Mouse (Mus musculus) midbrain, embryonic 10.5 days (tissue): ENCODE results near the gene Sowahb. TPM values are rescaled to one million over a fixed set of nuclear protein-coding genes. Genes with fewer than 3 reads are reported as not detected.
A peak's percentile ranks its signal among the peaks of the same experiment; 100 is the strongest.
"Not testable (repeated sequence)": the region's sequence is repeated elsewhere in the genome, so short reads cannot be mapped to it uniquely, and the experiment has no call there.

Experiments
- DNase-seq: peaks from one replicate; pipeline ENCODE4 v3.0.0-alpha.2; 2017; ENCODE audit warnings: low spot score
- H3K27ac ChIP-seq: fragments of 300-500 bp; sonication (generic); replicated peaks from 2 replicates; pipeline ENCODE4 v1.5.1; 2016; ENCODE audit warnings: mild to moderate bottlenecking
- H3K27me3 ChIP-seq: fragments of 300-500 bp; sonication (generic); 2 replicates; pipeline ENCODE4 v1.6.1; 2016; ENCODE audit warnings: low read depth, mild to moderate bottlenecking; ENCODE audit not compliant: poor library complexity, severe bottlenecking
- H3K36me3 ChIP-seq: fragments of 300-500 bp; sonication (generic); 2 replicates; pipeline ENCODE4 v1.6.1; 2016; ENCODE audit warnings: mild to moderate bottlenecking, moderate library complexity
- H3K4me1 ChIP-seq: fragments of 300-500 bp; sonication (generic); 2 replicates; pipeline ENCODE4 v1.6.1; 2016
- H3K4me3 ChIP-seq: fragments of 300-500 bp; sonication (generic); 2 replicates; pipeline ENCODE4 v1.5.1; 2016; ENCODE audit warnings: mild to moderate bottlenecking, moderate library complexity
- H3K9me3 ChIP-seq: fragments of 300-500 bp; sonication (generic); replicated peaks from 2 replicates; pipeline ENCODE4 v1.6.1; 2016; ENCODE audit warnings: mild to moderate bottlenecking
- WGBS: fragments of 180-500 bp; shearing (Covaris S2); methylation state at CpG from one replicate; pipeline ENCODE4 v1.1.7; 2016; 5-methylcytosine and 5-hydroxymethylcytosine counted together
- polyA plus RNA-seq: library from polyadenylated mRNA; unstranded; fragments of >200 nt; fragmentation: Nextera tagmentation; extraction: Ambion mirVana; gene quantifications from 2 replicates; pipeline ENCODE4 v1.2.1, GENCODE M21; 2016

Sowahb gene
- polyA plus RNA-seq, 1 experiment from 2014 or later, result 0.26 TPM

GRCm38 (mm10) chr5:93019207-93019606, 25.6 kb downstream of the Sowahb start:
- DNase-seq, H3K36me3 ChIP-seq, H3K9me3 ChIP-seq, H3K4me3 ChIP-seq, H3K4me1 ChIP-seq, H3K27ac ChIP-seq, H3K27me3 ChIP-seq: not testable (repeated sequence)
- WGBS, result 96% methylated on average over 10 of the region's 10 CpGs

- Histone ChIP-seq H3K27me3 (no peaks in the 10 kb centered on the region), H3K9me3 (no peaks in the 10 kb centered on the region)
Observed at GRCm38 (mm10) chr5:93017678-93018077, 27.1 kb downstream of the Sowahb start.

GRCm38 (mm10) chr5:93008256-93008655, 36.6 kb downstream of the Sowahb start:
- Histone ChIP-seq H3K27ac (no peak overlapping the region), H3K9me3 (no peaks in the 10 kb centered on the region), H3K4me3 (no peak overlapping the region), H3K27me3 (no peaks in the 10 kb centered on the region), H3K4me1 (peaks cover 18% of the 10 kb centered on the region), H3K36me3 (no peaks in the 10 kb centered on the region)
- WGBS, result 96% methylated on average over 9 of the region's 9 CpGs
- DNase-seq, result no peak

More at GRCm38 (mm10) chr5:93017678-93018077, 27.1 kb downstream of the Sowahb start:
- H3K27ac ChIP-seq, result no peak overlapping the region
- whole genome bisulfite sequencing, result 86% methylated on average over 3 of the region's 3 CpGs
- peaks cover 8% of the 10 kb centered on the region for H3K4me1 ChIP-seq
- no peak overlapping the region for H3K4me3 ChIP-seq
- H3K36me3 ChIP-seq, result no peaks in the 10 kb centered on the region
- no peak for DNase-seq

- peak overlapping the region; percentile 33 for H3K4me3 ChIP-seq
- 43% methylated on average over 14 of the region's 14 CpGs for WGBS
- H3K4me1 ChIP-seq, result peaks cover 18% of the 10 kb centered on the region
- no peaks in the 10 kb centered on the region for H3K36me3 ChIP-seq
- peak; percentile 50 for DNase-seq
- peak overlapping the region; percentile 69 for H3K27ac ChIP-seq
- H3K9me3 ChIP-seq, result no peaks in the 10 kb centered on the region
- no peaks in the 10 kb centered on the region for H3K27me3 ChIP-seq
Observed at GRCm38 (mm10) chr5:93005815-93006341, 38.9 kb downstream of the Sowahb start.

- WGBS, result 11% methylated on average over 20 of the region's 20 CpGs
- H3K27ac ChIP-seq, result peak overlapping the region; percentile 69
- no peaks in the 10 kb centered on the region for H3K9me3 ChIP-seq
- peak overlapping the region; percentile 33 for H3K4me3 ChIP-seq
- peaks cover 18% of the 10 kb centered on the region for H3K4me1 ChIP-seq
- no peaks in the 10 kb centered on the region for H3K36me3 ChIP-seq
- no peaks in the 10 kb centered on the region for H3K27me3 ChIP-seq
- DNase-seq, result peak; percentile 64
Observed at GRCm38 (mm10) chr5:93005229-93005814, 39.5 kb downstream of the Sowahb start.

GRCm38 (mm10) chr5:93002615-93003014, 42.2 kb downstream of the Sowahb start:
- H3K4me1 ChIP-seq, result peaks cover 29% of the 10 kb centered on the region

GRCm38 (mm10) chr5:93000774-93001757, 43.8 kb downstream of the Sowahb start:
- H3K27ac ChIP-seq, result 0 out of 2 replicates have a peak overlapping the region, but pooled peaks have one; percentile 13
- no peak for DNase-seq
- no peaks in the 10 kb centered on the region for H3K9me3 ChIP-seq
- WGBS, result 85% methylated on average over 17 of the region's 17 CpGs
- no peak overlapping the region for H3K4me3 ChIP-seq
- no peaks in the 10 kb centered on the region for H3K36me3 ChIP-seq
- peaks cover 29% of the 10 kb centered on the region for H3K4me1 ChIP-seq
- H3K27me3 ChIP-seq, result no peaks in the 10 kb centered on the region

More at GRCm38 (mm10) chr5:93002615-93003014, 42.2 kb downstream of the Sowahb start:
- Histone ChIP-seq H3K9me3 (no peaks in the 10 kb centered on the region), H3K4me3 (no peak overlapping the region), H3K27ac (no peak overlapping the region), H3K36me3 (no peaks in the 10 kb centered on the region), H3K27me3 (no peaks in the 10 kb centered on the region)
- no peak for DNase-seq
- whole genome bisulfite sequencing, result 92% methylated on average over 2 of the region's 2 CpGs

GRCm38 (mm10) chr5:93000060-93000459, 44.8 kb downstream of the Sowahb start:
- DNase-seq, result no peak
- Histone ChIP-seq H3K27me3 (no peaks in the 10 kb centered on the region), H3K4me1 (peaks cover 19% of the 10 kb centered on the region), H3K36me3 (no peaks in the 10 kb centered on the region), H3K4me3 (no peak overlapping the region), H3K27ac (no peak overlapping the region), H3K9me3 (no peaks in the 10 kb centered on the region)
- 86% methylated on average over 6 of the region's 6 CpGs for WGBS

GRCm38 (mm10) chr5:92998494-92999016, 46.3 kb downstream of the Sowahb start:
- no peaks in the 10 kb centered on the region for H3K36me3 ChIP-seq
- no peak for DNase-seq
- H3K4me3 ChIP-seq, result no peak overlapping the region
- H3K27ac ChIP-seq, result no peak overlapping the region
- peaks cover 17% of the 10 kb centered on the region for H3K4me1 ChIP-seq
- no peaks in the 10 kb centered on the region for H3K27me3 ChIP-seq
- 56% methylated on average over 5 of the region's 5 CpGs for WGBS
- H3K9me3 ChIP-seq, result no peaks in the 10 kb centered on the region

- Histone ChIP-seq H3K9me3 (no peaks in the 10 kb centered on the region), H3K4me1 (peaks cover 17% of the 10 kb centered on the region), H3K27me3 (no peaks in the 10 kb centered on the region), H3K27ac (peak overlapping the region; percentile 69), H3K4me3 (no peak overlapping the region), H3K36me3 (no peaks in the 10 kb centered on the region)
- WGBS, result 45% methylated on average over 5 of the region's 5 CpGs
- DNase-seq, result peak; percentile 47
Observed at GRCm38 (mm10) chr5:92997428-92998120, 47.2 kb downstream of the Sowahb start.

- DNase-seq, result no peak
- Histone ChIP-seq H3K36me3 (no peaks in the 10 kb centered on the region), H3K27ac (no peak overlapping the region), H3K4me3 (no peak overlapping the region), H3K4me1 (peaks cover 17% of the 10 kb centered on the region), H3K27me3 (no peaks in the 10 kb centered on the region), H3K9me3 (no peaks in the 10 kb centered on the region)
- 86% methylated on average over 2 of the region's 2 CpGs for WGBS
Observed at GRCm38 (mm10) chr5:92994861-92995260, 50.0 kb downstream of the Sowahb start.

- no peak overlapping the region for H3K27ac ChIP-seq
- 91% methylated on average over 6 of the region's 6 CpGs for WGBS
- DNase-seq, result no peak
- peaks cover 19% of the 10 kb centered on the region for H3K4me1 ChIP-seq
- H3K36me3 ChIP-seq, result no peaks in the 10 kb centered on the region
- no peak overlapping the region for H3K4me3 ChIP-seq
- H3K27me3 ChIP-seq, result no peaks in the 10 kb centered on the region
- H3K9me3 ChIP-seq, result no peaks in the 10 kb centered on the region
Observed at GRCm38 (mm10) chr5:92994309-92994708, 50.5 kb downstream of the Sowahb start.
